Mouse (Mus musculus) heart, postnatal 0 days (tissue): ENCODE data around the gene Tmem120a. TPM values are rescaled to one million over a fixed set of nuclear protein-coding genes. Genes with fewer than 3 reads are reported as not detected.

Experiments
- ATAC-seq: fragments of 200-750 bp; cut with Nextera tagmentation; 2 replicates; pipeline ENCODE4 v1.8.0; 2017; ENCODE audit warnings: low read depth, moderate number of reproducible peaks, moderate library complexity; ENCODE audit not compliant: insufficient read depth
- DNase-seq: peaks from one replicate; pipeline ENCODE4 v3.0.0-alpha.2; 2016; ENCODE audit warnings: low spot score
- H3K27ac ChIP-seq: fragments of 300-500 bp; sonication (generic); 2 replicates; pipeline ENCODE4 v1.5.1; 2014; ENCODE audit warnings: low read depth, mild to moderate bottlenecking
- H3K27me3 ChIP-seq: fragments of 300-500 bp; sonication (generic); 2 replicates; pipeline ENCODE4 v1.6.1; 2014; ENCODE audit warnings: low read length, mixed read lengths; ENCODE audit not compliant: control insufficient read depth, insufficient read depth
- H3K36me3 ChIP-seq: fragments of 300-500 bp; sonication (generic); replicated peaks from 2 replicates; pipeline ENCODE4 v1.6.1; 2014; ENCODE audit warnings: low read length, mixed read lengths; ENCODE audit not compliant: control insufficient read depth, insufficient read depth
- H3K4me1 ChIP-seq: fragments of 300-500 bp; sonication (generic); 2 replicates; pipeline ENCODE4 v1.6.1; 2014; ENCODE audit warnings: antibody characterized with exemption; ENCODE audit not compliant: control insufficient read depth, insufficient read depth
- H3K4me2 ChIP-seq: fragments of 300-500 bp; sonication (generic); 2 replicates; pipeline ENCODE4 v1.6.1; 2014; ENCODE audit warnings: low read depth, mild to moderate bottlenecking, low read length, moderate library complexity
- H3K4me3 ChIP-seq: fragments of 300-500 bp; sonication (generic); 2 replicates; pipeline ENCODE4 v1.5.1; 2014; ENCODE audit warnings: low read depth, low read length
- H3K9ac ChIP-seq: fragments of 300-500 bp; sonication (generic); replicated peaks from 2 replicates; pipeline ENCODE4 v1.6.1; 2014; ENCODE audit warnings: low read depth, low read length, mixed read lengths
- H3K9me3 ChIP-seq: fragments of 300-500 bp; sonication (generic); replicated peaks from 2 replicates; pipeline ENCODE4 v1.6.1; 2016; ENCODE audit warnings: low read length; ENCODE audit not compliant: control insufficient read depth
- CTCF ChIP-seq: IDR thresholded peaks from 2 replicates; pipeline ENCODE4 v1.5.1; 2016; ENCODE audit warnings: antibody characterized with exemption, control low read depth, low read depth
- EP300 ChIP-seq: IDR thresholded peaks from 2 replicates; pipeline ENCODE4 v1.6.1; 2016; ENCODE audit warnings: antibody characterized with exemption, low read depth
- WGBS: fragments of 180-500 bp; shearing (Covaris S2); extraction: QIAGEN DNeasy Blood & Tissue Kit; methylation state at CpG from one replicate; pipeline ENCODE4 v1.1.7; 2014; 5-methylcytosine and 5-hydroxymethylcytosine counted together
- polyA plus RNA-seq: library from polyadenylated mRNA; unstranded; fragments of >200 nt; fragmentation: Nextera tagmentation; extraction: Ambion mirVana; gene quantifications from 2 replicates; pipeline ENCODE4 v1.2.1, GENCODE M21; 2015
- total RNA-seq: library from RNA; depleted of rRNA; stranded (reverse); fragments of >200 nt; gene quantifications from 2 replicates; pipeline ENCODE4 v1.2.3, GENCODE M21; 2014; ENCODE audit warnings: low replicate concordance

Gene Tmem120a
- total and polyA plus RNA-seq, 2 experiments from 2014 or later: 25.6 to 34.2 TPM

DNA sequence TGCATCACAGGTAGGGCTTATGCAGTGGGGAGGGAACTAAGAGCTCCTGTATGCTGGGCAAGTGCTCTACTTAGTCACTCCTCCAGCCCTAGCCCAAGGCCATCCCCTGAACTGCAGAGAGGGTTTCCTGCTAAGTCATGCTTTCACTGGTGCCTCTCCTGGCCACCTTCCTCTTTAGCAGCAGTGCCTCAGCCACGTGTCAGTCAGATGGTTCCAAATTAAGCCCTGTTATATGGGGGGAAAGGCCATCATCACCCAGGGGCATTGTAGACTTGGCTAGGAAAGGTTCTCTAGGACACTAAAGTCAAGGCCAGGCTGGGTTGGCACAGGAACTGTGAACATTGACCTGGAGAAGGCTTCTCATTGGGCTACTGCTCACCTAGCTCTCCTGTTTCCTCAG is 36.4 kb downstream of the Tmem120a start:
- WGBS: 21% methylated on average over 1 of the region's 1 CpGs
- ATAC-seq (no peak; the same call in 1 of the 2 replicates), DNase-seq (no peak)
- H3K27ac ChIP-seq: 0 out of 2 replicates have a peak overlapping the region, but pooled peaks have one; percentile 11
- H3K36me3 ChIP-seq: peaks cover 14% of the 10 kb centered on the region
- no peak overlapping the region for H3K9ac ChIP-seq
- no peaks in the 10 kb centered on the region for H3K27me3 ChIP-seq
- TF ChIP-seq CTCF (no peak), EP300 (no peak)
- peaks cover 5% of the 10 kb centered on the region for H3K4me1 ChIP-seq
- no peak overlapping the region for H3K4me3 ChIP-seq
- H3K4me2 ChIP-seq: no peak overlapping the region
- no peaks in the 10 kb centered on the region for H3K9me3 ChIP-seq

DNA sequence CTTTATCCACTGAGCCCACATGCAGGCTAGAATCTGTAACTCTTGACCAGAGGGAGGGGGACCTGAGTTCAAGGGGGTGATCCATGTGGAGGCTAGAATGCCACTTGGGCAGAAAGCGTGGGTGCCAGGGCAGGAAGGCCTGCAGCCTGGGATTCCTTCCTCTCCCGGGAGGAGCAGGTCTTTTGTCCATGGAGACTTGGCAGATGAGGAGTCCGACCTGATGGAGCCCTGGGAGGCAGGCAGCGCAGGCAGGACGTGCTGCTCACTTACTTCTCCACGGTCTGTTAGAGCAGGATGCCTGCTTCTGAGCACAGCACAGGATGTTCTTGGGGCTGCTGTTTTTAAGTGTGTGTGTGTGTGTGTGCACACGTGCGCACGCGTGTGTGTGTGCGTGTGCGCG is 37.2 kb downstream of the Tmem120a start:
- no peak overlapping the region for H3K27ac ChIP-seq
- H3K9me3 ChIP-seq: no peaks in the 10 kb centered on the region
- H3K4me3 ChIP-seq: no peak overlapping the region
- H3K36me3 ChIP-seq: peaks cover 14% of the 10 kb centered on the region
- no peaks in the 10 kb centered on the region for H3K27me3 ChIP-seq
- ATAC-seq: no peak
- 96% methylated on average over 13 of the region's 13 CpGs for WGBS
- H3K9ac ChIP-seq: no peak overlapping the region
- H3K4me2 ChIP-seq: no peak overlapping the region
- no peak for TF ChIP-seq CTCF
- TF ChIP-seq EP300: no peak
- DNase-seq: no peak
- H3K4me1 ChIP-seq: peaks cover 13% of the 10 kb centered on the region

DNA sequence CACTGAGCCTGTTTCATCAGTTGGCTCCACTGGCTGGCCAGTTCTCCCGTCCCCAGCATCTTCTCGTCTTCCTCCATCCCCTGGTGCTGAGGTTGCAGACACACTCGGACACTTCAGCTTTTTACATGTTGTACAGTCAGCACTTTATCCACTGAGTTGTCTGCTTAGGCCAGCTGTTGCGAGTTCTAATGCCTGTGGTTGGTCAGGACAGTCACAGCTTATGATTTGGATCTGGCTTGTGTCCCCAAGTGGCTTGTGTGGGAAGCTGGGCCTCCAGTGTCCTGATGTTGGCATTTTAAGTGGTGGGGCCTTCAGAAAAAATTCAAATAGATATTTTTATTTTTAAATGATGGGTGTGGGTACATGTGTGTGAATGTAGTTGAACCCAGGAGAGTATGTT is 38.9 kb downstream of the Tmem120a start:
- Histone ChIP-seq H3K9ac (no peak overlapping the region), H3K36me3 (peaks cover 17% of the 10 kb centered on the region), H3K4me2 (no peak overlapping the region), H3K4me3 (no peak overlapping the region), H3K27ac (no peak overlapping the region), H3K27me3 (no peaks in the 10 kb centered on the region), H3K9me3 (no peaks in the 10 kb centered on the region), H3K4me1 (peaks cover 21% of the 10 kb centered on the region)
- no peak for TF ChIP-seq EP300
- TF ChIP-seq CTCF: no peak
- 96% methylated on average over 4 of the region's 4 CpGs for WGBS
- ATAC-seq: no peak
- DNase-seq: no peak

DNA sequence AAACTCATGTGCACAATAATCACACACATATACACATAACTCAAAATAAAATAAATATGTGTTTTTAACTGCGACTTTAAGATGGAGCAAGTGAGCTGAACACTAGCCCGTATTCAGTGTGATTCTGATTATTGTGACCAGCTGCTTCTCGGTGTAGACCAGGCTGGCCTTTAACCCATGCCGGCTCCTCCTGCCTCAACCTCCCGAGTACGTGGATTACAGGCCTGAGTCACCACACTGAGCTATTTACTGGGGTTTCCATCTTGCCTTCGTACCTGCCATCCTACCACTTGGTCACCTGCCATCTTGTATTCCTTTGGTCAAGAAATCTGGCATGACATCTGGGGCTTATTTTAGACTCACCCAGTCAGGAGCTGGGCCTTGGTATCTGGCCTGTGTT is 40.8 kb downstream of the Tmem120a start:
- TF ChIP-seq CTCF (no peak), EP300 (no peak)
- Histone ChIP-seq H3K27me3 (no peaks in the 10 kb centered on the region), H3K36me3 (peaks cover 13% of the 10 kb centered on the region), H3K4me2 (no peak overlapping the region), H3K9ac (no peak overlapping the region), H3K27ac (0 out of 2 replicates have a peak overlapping the region, but pooled peaks have one; percentile 67), H3K9me3 (no peaks in the 10 kb centered on the region), H3K4me1 (peaks cover 21% of the 10 kb centered on the region), H3K4me3 (no peak overlapping the region)
- DNase-seq: no peak
- ATAC-seq: no peak
- WGBS: 95% methylated on average over 7 of the region's 7 CpGs

DNA sequence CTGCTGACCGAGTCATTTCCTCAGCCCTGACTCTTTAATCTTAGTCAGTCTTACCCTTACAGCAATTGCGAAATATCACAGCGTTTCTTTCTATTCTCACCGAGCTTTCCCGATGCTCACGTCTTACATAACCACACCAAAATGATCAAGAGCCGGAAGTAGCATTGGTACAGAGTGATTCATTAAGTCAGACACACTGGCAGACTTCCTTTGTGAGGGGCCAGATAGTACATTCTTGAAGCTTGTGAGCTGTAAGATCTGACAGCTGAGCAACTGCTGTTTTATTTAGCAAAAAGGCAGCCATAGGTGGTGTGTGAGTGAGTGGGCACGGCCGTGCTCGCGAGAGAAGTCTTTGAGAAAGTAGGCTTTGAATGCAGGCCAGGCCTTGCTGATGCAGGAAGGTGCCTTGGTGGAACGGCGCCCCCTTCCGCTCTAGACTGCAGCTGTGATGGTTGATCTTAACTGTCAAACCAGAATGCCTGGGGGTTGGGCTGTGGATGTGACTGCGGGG is 41.5 kb downstream of the Tmem120a start:
- no peaks in the 10 kb centered on the region for H3K27me3 ChIP-seq
- H3K4me3 ChIP-seq: no peak overlapping the region
- H3K9me3 ChIP-seq: no peaks in the 10 kb centered on the region
- H3K36me3 ChIP-seq: peaks cover 13% of the 10 kb centered on the region; the same call in 1 of the 2 replicates
- ATAC-seq: peak; percentile 18; the same call in 1 of the 2 replicates
- no peak for TF ChIP-seq EP300
- TF ChIP-seq CTCF: peak; percentile 24
- H3K9ac ChIP-seq: no peak overlapping the region
- peak; percentile 38 for DNase-seq
- H3K4me1 ChIP-seq: peaks cover 18% of the 10 kb centered on the region
- H3K4me2 ChIP-seq: no peak overlapping the region
- peak overlapping the region; percentile 67 for H3K27ac ChIP-seq
- WGBS: 40% methylated on average over 15 of the region's 15 CpGs

DNA sequence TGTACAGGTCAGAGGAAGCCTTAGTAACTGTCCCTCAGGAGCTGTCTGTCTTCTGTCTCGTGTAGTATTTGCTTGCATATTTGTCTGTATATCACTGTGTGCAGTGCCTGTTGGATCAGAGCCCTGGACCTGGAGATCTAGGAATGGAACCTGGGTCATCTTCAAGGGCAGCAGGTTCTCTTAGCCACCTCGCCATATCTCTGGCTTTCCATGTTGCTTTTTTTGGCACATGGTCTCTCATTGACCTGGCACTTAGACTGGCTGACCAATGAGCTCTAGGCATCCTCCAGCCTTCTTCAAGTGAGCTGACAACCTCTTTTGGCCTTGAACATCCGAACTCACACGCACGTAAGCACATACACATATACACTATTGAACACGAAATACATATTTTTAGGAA is 42.1 kb downstream of the Tmem120a start:
- peak; percentile 36 for DNase-seq
- Histone ChIP-seq H3K4me3 (no peak overlapping the region), H3K9me3 (no peaks in the 10 kb centered on the region), H3K4me2 (no peak overlapping the region), H3K4me1 (peaks cover 18% of the 10 kb centered on the region), H3K36me3 (peaks cover 10% of the 10 kb centered on the region; the same call in 1 of the 2 replicates), H3K27me3 (no peaks in the 10 kb centered on the region), H3K9ac (no peak overlapping the region), H3K27ac (peak overlapping the region; percentile 67)
- peak; percentile 68 for ATAC-seq
- WGBS: 41% methylated on average over 6 of the region's 6 CpGs
- TF ChIP-seq CTCF: no peak
- no peak for TF ChIP-seq EP300
